Mouse (Mus musculus) heart, embryonic 11.5 days (tissue): ENCODE data around the gene Cldn34b4. TPM values are rescaled to one million over a fixed set of nuclear protein-coding genes. Genes with fewer than 3 reads are reported as not detected.

ENCODE experiments used
- ATAC-seq: fragments of 200-750 bp; cut with Nextera tagmentation; replicated peaks from 2 replicates; pipeline ENCODE4 v1.8.0; 2017; ENCODE audit warnings: moderate library complexity; ENCODE audit not compliant: insufficient number of reproducible peaks, low FRiP score, low TSS enrichment
- H3K27ac ChIP-seq: fragments of 300-500 bp; sonication (generic); 2 replicates; pipeline ENCODE4 v1.5.1; 2014; ENCODE audit warnings: mild to moderate bottlenecking, low read depth, low read length
- H3K27me3 ChIP-seq: fragments of 300-500 bp; sonication (generic); 2 replicates; pipeline ENCODE4 v1.6.1; 2014; ENCODE audit warnings: mild to moderate bottlenecking, low read length, mixed read lengths; ENCODE audit not compliant: control insufficient read depth, insufficient read depth
- H3K36me3 ChIP-seq: fragments of 300-500 bp; sonication (generic); 2 replicates; pipeline ENCODE4 v1.6.1; 2014; ENCODE audit warnings: mild to moderate bottlenecking, low read length, moderate library complexity, mixed read lengths; ENCODE audit not compliant: control insufficient read depth, insufficient read depth
- H3K4me1 ChIP-seq: fragments of 300-500 bp; sonication (generic); 2 replicates; pipeline ENCODE4 v1.6.1; 2014; ENCODE audit warnings: low read length; ENCODE audit not compliant: control insufficient read depth, insufficient read depth
- H3K4me2 ChIP-seq: fragments of 300-500 bp; sonication (generic); 2 replicates; pipeline ENCODE4 v1.6.1; 2014; ENCODE audit warnings: mild to moderate bottlenecking, moderate library complexity
- H3K4me3 ChIP-seq: fragments of 300-500 bp; sonication (generic); 2 replicates; pipeline ENCODE4 v1.5.1; 2014; ENCODE audit warnings: low read depth, low read length
- H3K9ac ChIP-seq: fragments of 300-500 bp; sonication (generic); 2 replicates; pipeline ENCODE4 v1.6.1; 2014; ENCODE audit warnings: mild to moderate bottlenecking, low read depth, low read length, moderate library complexity
- H3K9me3 ChIP-seq: fragments of 300-500 bp; sonication (generic); replicated peaks from 2 replicates; pipeline ENCODE4 v1.6.1; 2016; ENCODE audit warnings: low read length; ENCODE audit not compliant: control insufficient read depth
- WGBS: fragments of 180-500 bp; shearing (Covaris S2); extraction: QIAGEN DNeasy Blood & Tissue Kit; methylation state at CpG from one replicate; pipeline ENCODE4 v1.1.7; 2014; ENCODE audit not compliant: insufficient replicate concordance; 5-methylcytosine and 5-hydroxymethylcytosine counted together
- polyA plus RNA-seq: library from polyadenylated mRNA; unstranded; fragments of >200 nt; fragmentation: Nextera tagmentation; extraction: Ambion mirVana; gene quantifications from 2 replicates; pipeline ENCODE4 v1.2.1, GENCODE M21; 2014

Gene Cldn34b4
- not detected in 2 replicates for polyA plus RNA-seq

DNA sequence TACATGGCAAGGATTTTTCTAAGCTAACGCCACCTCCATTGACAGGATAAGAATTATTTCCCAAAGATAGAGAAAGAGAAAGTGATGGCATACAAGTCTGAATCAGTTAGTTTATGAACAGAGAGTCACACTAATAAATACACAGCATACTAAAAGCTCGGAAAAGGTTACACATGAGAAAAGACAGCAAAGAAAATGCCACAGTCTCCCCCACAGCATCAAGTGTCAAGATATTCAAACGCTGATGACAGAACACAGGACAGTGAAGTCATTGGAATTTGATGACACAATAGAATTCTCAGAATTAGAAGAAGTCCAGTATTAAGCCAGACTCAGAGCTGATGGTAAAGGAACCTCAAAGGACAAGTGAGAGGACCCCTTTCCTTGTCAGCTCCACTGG lies at the start of gene Cldn34b4:
Cldn34b4 (plus strand) TSS at position 301 of the 400 bp plus-strand sequence.
- WGBS: 74% methylated on average over 3 of the region's 3 CpGs

More for the DNA sequence above, at the start of gene Cldn34b4:
- H3K4me1 ChIP-seq: no peaks in the 10 kb centered on the region
- H3K36me3 ChIP-seq: no peaks in the 10 kb centered on the region
- H3K9me3 ChIP-seq: no peaks in the 10 kb centered on the region
- H3K9ac ChIP-seq: no peak within 1 kb of the TSS
- H3K27me3 ChIP-seq: no peaks in the 10 kb centered on the region
- no peak within 1 kb of the TSS for H3K4me3 ChIP-seq
- H3K4me2 ChIP-seq: no peak within 1 kb of the TSS
- no peak for ATAC-seq
- H3K27ac ChIP-seq: no peak within 1 kb of the TSS

Other genes starting within 250 kb of the Cldn34b4 start
- gene Cldn34b3, start 129.0 kb upstream of the Cldn34b4 start, polyA plus RNA-seq: not detected in 2 replicates
- gene Cldn34d, start 209.6 kb downstream of the Cldn34b4 start, polyA plus RNA-seq: not detected in 2 replicates